Mouse (Mus musculus) embryonic facial prominence, embryonic 12.5 days (tissue): Measurements from ENCODE around the gene Slc6a4. TPM values are rescaled to one million over a fixed set of nuclear protein-coding genes. Genes with fewer than 3 reads are reported as not detected.

Source experiments
- ATAC-seq: fragments of 200-750 bp; cut with Nextera tagmentation; 2 replicates; pipeline ENCODE4 v1.8.0; 2017; ENCODE audit not compliant: insufficient number of reproducible peaks, insufficient read depth, low FRiP score, low TSS enrichment
- H3K27ac ChIP-seq: fragments of 300-500 bp; sonication (generic); 2 replicates; pipeline ENCODE4 v1.5.1; 2016; ENCODE audit warnings: mild to moderate bottlenecking
- H3K27me3 ChIP-seq: fragments of 300-500 bp; sonication (generic); 2 replicates; pipeline ENCODE4 v1.6.1; 2016; ENCODE audit warnings: mild to moderate bottlenecking, moderate library complexity
- H3K36me3 ChIP-seq: fragments of 300-500 bp; sonication (generic); 2 replicates; pipeline ENCODE4 v1.6.1; 2016; ENCODE audit warnings: mild to moderate bottlenecking
- H3K4me1 ChIP-seq: fragments of 300-500 bp; sonication (generic); 2 replicates; pipeline ENCODE4 v1.6.1; 2016
- H3K4me2 ChIP-seq: fragments of 300-500 bp; sonication (generic); replicated peaks from 2 replicates; pipeline ENCODE4 v1.6.1; 2016; ENCODE audit warnings: mild to moderate bottlenecking, moderate library complexity
- H3K4me3 ChIP-seq: fragments of 300-500 bp; sonication (generic); 2 replicates; pipeline ENCODE4 v1.5.1; 2016; ENCODE audit warnings: mild to moderate bottlenecking
- H3K9ac ChIP-seq: fragments of 300-500 bp; sonication (generic); 2 replicates; pipeline ENCODE4 v1.6.1; 2016; ENCODE audit warnings: mild to moderate bottlenecking, moderate library complexity
- H3K9me3 ChIP-seq: fragments of 300-500 bp; sonication (generic); 2 replicates; pipeline ENCODE4 v1.6.1; 2016; ENCODE audit warnings: mild to moderate bottlenecking, moderate library complexity
- WGBS: fragments of 180-500 bp; shearing (Covaris S2); methylation state at CpG from one replicate; pipeline ENCODE4 v1.1.7; 2016; 5-methylcytosine and 5-hydroxymethylcytosine counted together
- polyA plus RNA-seq: library from polyadenylated mRNA; unstranded; fragments of >200 nt; fragmentation: Nextera tagmentation; extraction: Ambion mirVana; gene quantifications from 2 replicates; pipeline ENCODE4 v1.2.1, GENCODE M21; 2016

The Slc6a4 gene
- polyA plus RNA-seq, 1 experiment from 2014 or later: 0.75 TPM

DNA sequence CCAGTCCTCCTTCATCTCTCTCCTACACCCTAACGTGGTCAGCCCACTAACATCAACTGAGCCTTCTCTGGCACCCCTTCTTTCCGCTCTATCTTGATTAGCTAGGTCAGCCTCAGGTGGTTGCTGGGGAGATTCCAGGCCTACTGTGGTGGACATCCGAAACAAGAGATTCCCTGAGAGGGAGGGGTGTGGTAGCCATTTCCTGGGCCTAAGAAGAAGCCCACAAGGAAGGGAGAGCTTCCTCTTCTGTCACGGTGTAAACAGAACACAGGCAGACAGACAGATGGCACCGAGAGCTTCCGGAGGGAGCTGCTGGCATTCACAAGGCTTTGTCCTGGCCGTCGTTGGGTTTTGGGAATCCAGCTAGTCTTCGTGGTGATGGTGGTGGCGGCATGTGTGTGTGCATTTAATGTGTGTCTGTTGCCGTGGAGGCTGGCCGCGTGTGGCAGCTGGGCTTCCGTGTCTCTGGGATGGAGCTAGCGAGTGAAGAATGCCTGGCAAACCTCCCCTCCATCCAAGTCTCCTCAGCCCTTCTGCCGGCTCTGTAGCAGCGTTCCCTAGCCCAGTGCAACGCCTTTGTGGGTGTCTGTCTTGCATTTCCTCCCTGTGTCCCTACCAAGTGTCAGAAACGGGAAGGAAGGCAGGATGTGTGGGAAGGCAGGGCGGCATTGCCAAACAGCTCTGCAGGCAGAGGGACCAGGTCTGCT, 2.3 kb upstream of the Slc6a4 start:
- H3K27me3 ChIP-seq: peaks cover 52% of the 10 kb centered on the region
- H3K4me1 ChIP-seq: peaks cover 12% of the 10 kb centered on the region
- no peak overlapping the region for H3K9ac ChIP-seq
- no peak for ATAC-seq
- no peaks in the 10 kb centered on the region for H3K9me3 ChIP-seq
- H3K36me3 ChIP-seq: no peaks in the 10 kb centered on the region
- no peak overlapping the region for H3K4me2 ChIP-seq
- WGBS: 54% methylated on average over 20 of the region's 20 CpGs
- no peak overlapping the region for H3K4me3 ChIP-seq
- no peak overlapping the region for H3K27ac ChIP-seq

DNA sequence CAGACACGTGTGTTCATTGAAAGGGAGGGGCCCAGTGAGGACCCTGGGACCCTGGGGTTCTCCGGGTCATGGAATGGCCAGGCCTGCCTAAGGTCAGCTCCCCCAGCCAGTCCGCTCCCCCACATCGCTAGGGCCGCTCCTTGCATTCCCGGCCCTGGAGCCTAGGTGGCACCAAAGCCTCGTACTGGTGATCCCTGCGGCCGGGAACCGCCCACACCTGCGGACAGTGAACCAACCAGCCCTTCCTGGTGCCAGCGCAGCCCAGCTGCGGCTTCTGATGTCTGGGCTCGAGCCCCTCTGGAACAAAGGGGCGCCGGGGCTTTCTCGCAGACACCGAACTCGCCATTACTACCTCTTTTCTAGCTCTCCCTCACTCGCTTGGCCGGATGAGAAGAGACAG, 1.1 kb upstream of the Slc6a4 start:
- no peak for ATAC-seq
- WGBS: 2% methylated on average over 21 of the region's 21 CpGs
- Histone ChIP-seq H3K9ac (no peak overlapping the region), H3K9me3 (no peaks in the 10 kb centered on the region), H3K4me2 (peak overlapping the region; percentile 84), H3K27ac (no peak overlapping the region), H3K4me3 (peak overlapping the region; percentile 42), H3K27me3 (peaks cover 64% of the 10 kb centered on the region), H3K36me3 (no peaks in the 10 kb centered on the region), H3K4me1 (peaks cover 12% of the 10 kb centered on the region)

DNA sequence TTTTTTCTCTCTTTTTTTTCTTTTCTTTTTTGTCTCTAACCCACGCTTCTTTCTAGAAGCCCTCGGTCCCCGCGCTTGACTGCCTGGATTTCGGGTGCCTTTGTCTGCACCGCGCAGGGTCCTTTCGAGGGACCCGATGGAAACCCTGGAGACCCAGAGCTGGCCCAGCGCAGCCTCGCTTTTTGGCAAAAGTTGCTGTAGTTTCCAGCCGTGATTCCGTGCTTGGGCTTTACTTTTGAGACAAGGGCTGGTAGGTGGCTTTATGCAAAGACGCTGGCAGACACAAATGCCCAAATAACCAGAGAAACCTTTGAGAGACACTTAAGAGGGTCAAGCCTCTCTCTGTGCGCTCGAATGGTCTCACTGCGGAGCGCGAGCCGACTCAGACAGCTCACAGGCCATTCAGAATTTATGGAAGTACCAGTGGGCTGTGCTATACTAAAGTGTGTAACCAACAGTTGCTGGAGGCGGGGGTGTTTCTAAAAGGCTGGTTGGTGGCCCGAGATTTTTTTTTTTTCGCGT, 363 bp downstream of the Slc6a4 start:
- Histone ChIP-seq H3K27ac (no peak overlapping the region), H3K36me3 (no peaks in the 10 kb centered on the region), H3K4me3 (peak overlapping the region; percentile 42), H3K9me3 (no peaks in the 10 kb centered on the region), H3K4me1 (peaks cover 12% of the 10 kb centered on the region), H3K27me3 (peaks cover 70% of the 10 kb centered on the region), H3K9ac (no peak overlapping the region; the same call in 1 of the 2 replicates), H3K4me2 (peak overlapping the region; percentile 84)
- 11% methylated on average over 24 of the region's 24 CpGs for WGBS
- no peak for ATAC-seq

DNA sequence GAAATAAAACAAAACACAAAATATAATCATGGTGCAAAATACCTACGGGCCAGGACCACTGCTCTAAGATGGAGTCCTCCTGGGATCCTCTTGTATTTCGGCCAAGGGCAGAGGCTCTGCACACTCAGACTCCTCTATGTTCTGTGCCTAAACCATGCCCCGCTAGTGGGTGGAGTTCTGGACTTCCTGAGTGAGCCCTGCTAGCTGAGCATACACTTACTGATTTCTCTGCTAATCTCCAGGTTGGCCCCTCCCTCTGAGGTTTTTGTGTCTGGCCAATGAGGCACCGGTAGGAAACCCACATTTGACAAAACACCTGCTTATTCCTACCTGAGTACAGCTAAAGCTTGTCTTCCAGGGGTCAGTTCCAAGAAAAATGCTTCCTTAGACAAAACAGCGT, 2.3 kb downstream of the Slc6a4 start:
- peaks cover 66% of the 10 kb centered on the region for H3K27me3 ChIP-seq
- H3K36me3 ChIP-seq: no peaks in the 10 kb centered on the region

DNA sequence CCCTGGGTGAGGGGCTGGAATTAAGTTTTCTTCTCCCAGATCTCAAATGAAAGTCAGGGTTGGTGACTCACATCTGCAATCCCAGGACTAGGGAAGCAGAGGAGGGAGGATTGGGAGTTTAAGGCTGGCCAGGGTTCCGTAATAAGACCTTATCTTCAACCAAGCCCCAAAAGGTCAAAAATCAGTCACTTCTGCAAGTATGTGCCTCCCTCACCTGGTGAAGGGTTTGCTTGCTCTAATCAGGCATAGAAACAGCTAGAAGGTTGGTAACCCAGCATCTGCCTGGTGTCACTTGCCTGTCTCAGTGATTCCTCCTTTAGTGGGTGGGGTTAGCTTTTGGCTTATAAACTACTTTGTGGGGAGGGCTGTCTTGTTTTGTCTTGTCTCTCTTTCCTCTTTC, 4.0 kb downstream of the Slc6a4 start:
- Histone ChIP-seq H3K4me2 (no peak overlapping the region), H3K27me3 (peaks cover 50% of the 10 kb centered on the region), H3K36me3 (no peaks in the 10 kb centered on the region), H3K9me3 (no peaks in the 10 kb centered on the region), H3K9ac (no peak overlapping the region), H3K4me3 (no peak overlapping the region), H3K4me1 (peaks cover 7% of the 10 kb centered on the region), H3K27ac (no peak overlapping the region)
- WGBS: 67% methylated on average over 1 of the region's 1 CpGs
- ATAC-seq: no peak

More for the DNA sequence above, 2.3 kb downstream of the Slc6a4 start:
- WGBS: 54% methylated on average over 5 of the region's 5 CpGs
- ATAC-seq: no peak
- H3K9ac ChIP-seq: no peak overlapping the region
- no peak overlapping the region for H3K4me3 ChIP-seq
- H3K4me2 ChIP-seq: no peak overlapping the region
- H3K4me1 ChIP-seq: peaks cover 12% of the 10 kb centered on the region
- H3K27ac ChIP-seq: no peak overlapping the region
- H3K9me3 ChIP-seq: no peaks in the 10 kb centered on the region

DNA sequence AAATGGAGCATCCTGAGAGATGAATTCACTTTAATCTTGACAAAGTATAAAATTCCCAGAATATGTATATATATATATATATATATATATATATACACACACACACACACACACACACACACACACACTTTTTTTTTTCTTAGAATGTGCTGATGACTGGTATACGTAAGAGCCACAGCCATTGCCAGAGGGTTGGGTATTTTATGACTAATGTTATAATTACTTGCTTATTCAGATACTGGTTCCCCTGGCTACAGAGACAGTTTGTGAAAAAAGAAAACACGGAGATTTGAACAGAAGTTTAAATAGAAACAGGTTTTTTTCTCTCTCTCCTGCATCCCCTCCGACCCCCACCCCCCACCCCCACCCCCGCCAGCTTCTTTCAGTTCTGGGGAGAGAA, 7.5 kb downstream of the Slc6a4 start:
- Histone ChIP-seq H3K9me3 (no peaks in the 10 kb centered on the region), H3K4me1 (no peaks in the 10 kb centered on the region; the same call in 1 of the 2 replicates), H3K27ac (no peak overlapping the region), H3K9ac (no peak overlapping the region), H3K27me3 (peaks cover 19% of the 10 kb centered on the region; the same call in 1 of the 2 replicates), H3K4me3 (no peak overlapping the region), H3K36me3 (no peaks in the 10 kb centered on the region), H3K4me2 (no peak overlapping the region)
- 25% methylated on average over 4 of the region's 4 CpGs for WGBS
- no peak for ATAC-seq

DNA sequence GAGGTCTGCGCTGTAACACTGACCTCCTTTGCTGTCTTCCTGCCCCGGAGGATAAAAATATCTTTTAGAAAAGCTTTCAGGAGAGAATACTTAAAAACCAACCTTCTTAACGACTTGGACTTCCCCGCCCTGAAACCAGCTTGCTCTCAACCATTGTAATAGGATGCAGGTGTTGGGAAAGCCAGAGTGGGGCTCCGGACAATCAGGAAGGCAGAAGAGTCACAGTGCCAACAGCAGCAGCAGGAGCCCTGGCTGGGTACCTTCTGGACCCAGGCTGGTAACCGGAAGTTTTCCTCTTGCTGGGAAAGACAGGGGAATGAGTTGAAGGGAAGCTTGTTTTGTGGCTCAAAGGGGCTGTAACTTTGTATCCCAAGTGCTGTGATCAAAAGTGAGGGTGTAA, 8.2 kb downstream of the Slc6a4 start:
- 36% methylated on average over 6 of the region's 6 CpGs for WGBS
- Histone ChIP-seq H3K27me3 (peaks cover 13% of the 10 kb centered on the region; the same call in 1 of the 2 replicates), H3K4me3 (no peak overlapping the region), H3K9me3 (no peaks in the 10 kb centered on the region), H3K4me2 (no peak overlapping the region), H3K36me3 (no peaks in the 10 kb centered on the region), H3K9ac (no peak overlapping the region), H3K27ac (no peak overlapping the region), H3K4me1 (no peaks in the 10 kb centered on the region; the same call in 1 of the 2 replicates)
- no peak for ATAC-seq

DNA sequence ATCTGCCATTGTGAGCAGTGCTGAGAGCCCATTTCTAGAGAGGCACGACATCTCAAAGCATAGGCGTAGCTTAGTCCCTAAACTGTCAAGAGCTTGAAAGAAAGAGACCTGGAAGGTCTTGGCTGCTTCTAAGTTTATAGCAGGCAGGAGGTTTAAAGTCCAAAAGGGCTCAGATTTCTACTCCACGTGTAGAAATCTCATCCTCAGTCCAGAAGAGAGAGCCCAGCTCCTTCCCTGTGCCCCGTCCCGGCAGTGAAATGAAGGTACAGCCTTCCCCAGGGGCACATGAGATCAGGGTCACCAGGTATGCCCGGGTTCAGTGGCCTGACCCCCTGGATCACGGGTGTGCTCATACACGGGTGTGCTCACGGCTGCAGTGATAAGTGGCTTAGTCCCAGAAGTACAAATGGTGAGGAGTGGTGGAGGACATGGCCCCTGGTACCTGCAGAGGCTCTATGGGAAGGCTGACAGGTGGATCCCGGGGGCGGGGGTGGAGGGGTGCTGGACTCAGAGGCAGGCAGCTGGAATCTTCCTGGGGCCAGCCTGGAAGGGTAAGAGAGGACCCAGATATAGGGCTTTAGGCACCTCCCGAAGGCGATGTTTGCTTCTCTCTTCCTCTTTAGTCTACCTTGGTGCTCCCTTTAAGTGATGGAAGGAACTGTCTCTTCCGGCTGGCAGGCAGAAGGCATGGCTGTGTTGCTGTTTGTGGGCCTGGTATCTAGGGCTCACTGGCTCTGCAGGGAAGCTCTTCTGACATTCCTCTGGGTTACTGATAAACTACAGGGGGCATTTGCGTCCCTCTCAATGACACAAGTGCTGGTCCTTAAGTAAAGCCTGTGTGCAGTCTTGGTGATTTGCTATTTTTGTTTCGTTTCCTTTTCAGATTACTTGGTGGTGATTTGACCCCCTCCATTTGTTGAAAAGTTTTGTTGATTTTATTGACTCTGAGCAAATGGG, 10.9 kb downstream of the Slc6a4 start:
- Histone ChIP-seq H3K4me2 (no peak overlapping the region), H3K27ac (no peak overlapping the region), H3K4me3 (no peak overlapping the region), H3K36me3 (no peaks in the 10 kb centered on the region), H3K4me1 (no peaks in the 10 kb centered on the region; the same call in 1 of the 2 replicates), H3K27me3 (no peaks in the 10 kb centered on the region), H3K9me3 (no peaks in the 10 kb centered on the region), H3K9ac (no peak overlapping the region)
- no peak for ATAC-seq
- WGBS: 73% methylated on average over 16 of the region's 16 CpGs

DNA sequence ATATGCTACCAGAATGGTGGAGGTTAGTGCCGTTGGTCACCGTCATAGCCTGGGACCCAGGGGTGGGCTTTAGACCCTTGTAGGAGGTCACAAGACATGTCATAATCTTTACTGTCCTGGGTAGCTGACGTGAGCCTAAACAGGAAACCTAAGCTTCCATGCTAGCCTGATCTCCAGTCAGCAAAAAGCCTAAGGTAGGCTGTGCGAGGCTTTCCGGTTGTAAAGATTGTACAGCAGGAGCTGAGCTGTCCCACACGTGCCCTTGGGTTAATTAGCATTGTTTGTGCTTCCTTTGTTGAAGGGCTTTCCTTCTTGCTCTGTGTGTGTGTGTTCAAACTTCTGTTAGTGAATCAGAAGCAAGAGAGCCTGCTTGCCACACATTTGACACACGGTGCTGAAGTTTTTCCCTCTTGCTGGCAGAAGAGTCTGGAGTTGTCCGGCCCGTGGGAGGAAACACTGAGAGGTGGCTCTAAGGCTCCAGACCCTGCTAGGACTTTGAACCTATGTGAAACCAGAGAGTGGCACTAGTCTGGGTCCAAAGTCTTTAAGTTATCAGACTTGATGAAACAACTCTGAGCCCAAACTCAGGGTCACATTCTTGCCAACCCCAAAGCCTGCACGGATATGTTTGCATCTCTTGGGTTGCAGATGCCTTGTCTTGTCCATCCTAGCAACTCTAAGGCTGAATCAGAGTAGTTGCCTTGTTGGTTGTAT, 12.5 kb downstream of the Slc6a4 start:
- Histone ChIP-seq H3K4me1 (no peaks in the 10 kb centered on the region), H3K4me2 (no peak overlapping the region), H3K36me3 (no peaks in the 10 kb centered on the region), H3K27me3 (no peaks in the 10 kb centered on the region), H3K9ac (no peak overlapping the region), H3K27ac (no peak overlapping the region), H3K9me3 (no peaks in the 10 kb centered on the region), H3K4me3 (no peak overlapping the region)
- no peak for ATAC-seq
- 81% methylated on average over 10 of the region's 10 CpGs for WGBS

DNA sequence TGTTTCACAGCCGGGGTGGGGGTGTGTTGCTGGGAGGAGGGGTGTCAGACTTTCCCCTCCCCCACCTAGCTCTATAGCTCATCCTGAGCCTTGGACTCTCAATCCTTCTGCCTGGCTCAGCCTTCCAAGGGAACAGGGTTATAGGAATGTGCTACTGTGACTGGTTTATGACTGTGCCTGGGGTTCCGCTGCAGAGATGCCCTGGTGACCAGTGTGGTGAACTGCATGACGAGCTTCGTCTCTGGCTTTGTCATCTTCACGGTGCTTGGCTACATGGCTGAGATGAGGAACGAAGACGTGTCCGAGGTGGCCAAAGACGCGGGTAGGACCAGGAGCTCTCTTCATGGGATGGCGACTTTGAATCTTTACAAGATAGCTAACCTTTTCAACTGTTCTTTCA, 19.6 kb downstream of the Slc6a4 start:
- Histone ChIP-seq H3K4me2 (no peak overlapping the region), H3K9ac (no peak overlapping the region), H3K36me3 (no peaks in the 10 kb centered on the region), H3K27ac (no peak overlapping the region), H3K27me3 (no peaks in the 10 kb centered on the region), H3K4me1 (no peaks in the 10 kb centered on the region), H3K9me3 (no peaks in the 10 kb centered on the region), H3K4me3 (no peak overlapping the region)
- 84% methylated on average over 11 of the region's 11 CpGs for WGBS
- no peak for ATAC-seq

DNA sequence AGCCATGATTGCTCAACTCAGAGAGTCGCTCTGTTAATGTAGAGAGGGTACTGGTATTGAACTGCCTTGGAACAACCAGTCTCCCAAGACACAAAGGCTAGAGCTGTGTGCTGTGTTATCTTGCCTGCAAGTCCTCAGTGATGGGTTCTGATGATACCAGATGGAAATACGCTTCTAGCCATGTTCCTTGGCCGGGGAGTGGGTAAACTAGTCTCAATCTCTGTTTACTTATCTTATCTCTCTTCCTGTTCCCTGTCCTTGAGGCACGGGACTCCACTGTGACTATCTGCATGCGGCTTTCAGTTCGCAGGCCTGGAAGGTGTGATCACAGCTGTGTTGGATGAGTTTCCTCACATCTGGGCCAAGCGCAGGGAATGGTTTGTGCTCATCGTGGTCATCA, 21.1 kb downstream of the Slc6a4 start:
- H3K9ac ChIP-seq: no peak overlapping the region
- no peak overlapping the region for H3K4me2 ChIP-seq
- 74% methylated on average over 8 of the region's 8 CpGs for WGBS
- H3K4me3 ChIP-seq: no peak overlapping the region
- ATAC-seq: no peak
- no peaks in the 10 kb centered on the region for H3K4me1 ChIP-seq
- no peaks in the 10 kb centered on the region for H3K36me3 ChIP-seq
- no peak overlapping the region for H3K27ac ChIP-seq
- no peaks in the 10 kb centered on the region for H3K27me3 ChIP-seq
- no peaks in the 10 kb centered on the region for H3K9me3 ChIP-seq
